Mouse (Mus musculus): Measurements from ENCODE around the gene Slc39a11. TPM values are rescaled to one million over a fixed set of nuclear protein-coding genes. Genes with fewer than 3 reads are reported as not detected.
A peak's percentile ranks its signal among the peaks of the same experiment; 100 is the strongest.

Gene Slc39a11
- polyA plus RNA-seq, 1 experiment from 2014 or later = 25.3 TPM

DNA sequence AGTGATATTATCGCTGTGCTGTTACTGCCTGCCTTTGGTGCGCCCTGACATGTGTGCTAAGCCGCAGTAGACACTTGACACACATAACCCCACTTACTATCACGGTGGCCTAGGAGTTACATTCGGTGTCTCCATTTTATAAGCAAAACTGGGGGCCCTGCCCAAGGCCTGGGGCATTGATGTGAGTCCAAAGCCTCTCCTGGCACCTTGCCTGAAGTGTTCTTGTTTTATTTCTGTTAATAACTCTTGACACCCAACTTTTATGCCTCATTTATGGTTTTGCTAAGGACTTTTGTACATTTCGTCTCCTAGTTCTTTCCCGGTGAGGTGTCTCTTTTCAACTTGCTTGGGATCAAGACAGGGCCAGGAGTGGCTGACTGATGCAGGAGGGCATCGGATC is 373.4 kb downstream of the Slc39a11 start:
- no peak for DNase-seq (ENCODE audit: low spot score)
- Histone ChIP-seq H3K9me3 (no peaks in the 10 kb centered on the region), H3K36me3 (no peaks in the 10 kb centered on the region), H3K4me3 (no peak overlapping the region), H3K27ac (peak overlapping the region; percentile 56; the same call in 1 of the 2 replicates), H3K27me3 (ENCODE audit: insufficient read depth, poor library complexity, severe bottlenecking) (peaks cover 5% of the 10 kb centered on the region; the same call in 1 of the 2 replicates), H3K4me1 (replicated peaks) (peaks cover 23% of the 10 kb centered on the region)
- WGBS = 95% methylated on average over 8 of the region's 8 CpGs

DNA sequence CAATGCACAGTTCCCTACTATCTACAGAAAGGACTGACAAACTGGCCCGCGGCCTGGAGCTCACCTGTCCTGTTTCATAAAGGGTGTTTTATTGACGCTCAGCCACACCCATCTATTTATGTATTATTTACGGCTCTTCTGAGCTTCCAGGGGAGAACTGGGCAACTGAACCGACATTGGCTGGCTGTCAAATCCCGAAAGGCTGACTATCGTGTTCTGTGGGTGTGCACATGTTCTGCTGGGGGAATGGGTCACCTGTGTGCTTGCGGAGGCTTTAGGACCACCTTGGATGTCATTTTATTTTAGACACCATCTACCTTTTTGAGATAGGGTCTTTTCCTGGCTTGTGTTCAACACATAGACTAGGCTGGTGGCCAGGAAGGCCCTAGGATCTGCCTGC is 375.8 kb downstream of the Slc39a11 start:
- DNase-seq (ENCODE audit: low spot score) = no peak
- Histone ChIP-seq H3K9me3 (no peaks in the 10 kb centered on the region), H3K4me1 (replicated peaks) (peaks cover 20% of the 10 kb centered on the region), H3K36me3 (no peaks in the 10 kb centered on the region), H3K27me3 (ENCODE audit: insufficient read depth, poor library complexity, severe bottlenecking) (no peaks in the 10 kb centered on the region), H3K27ac (no peak overlapping the region), H3K4me3 (no peak overlapping the region)
- 92% methylated on average over 8 of the region's 8 CpGs for whole genome bisulfite sequencing

DNA sequence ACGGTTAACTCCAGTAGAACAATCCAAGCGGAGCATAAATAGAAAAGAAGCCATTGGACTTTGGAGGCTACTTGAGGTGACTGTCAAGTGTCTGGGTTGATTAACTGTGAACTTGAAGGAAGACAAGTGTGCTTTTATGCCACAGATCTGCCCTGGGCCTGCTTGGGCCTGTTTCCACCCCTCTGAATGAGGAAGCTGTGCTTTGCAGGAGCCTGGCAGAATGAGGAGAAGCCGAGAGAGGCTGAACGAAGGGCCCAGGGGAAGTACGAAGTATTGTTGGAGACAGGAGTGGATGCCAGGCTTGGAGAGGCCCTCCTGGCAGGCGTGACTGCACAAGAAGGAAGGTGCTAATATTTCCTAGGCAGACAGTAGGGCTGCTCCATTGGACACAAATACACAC is 378.0 kb downstream of the Slc39a11 start:
- H3K9me3 ChIP-seq = no peaks in the 10 kb centered on the region

DNA sequence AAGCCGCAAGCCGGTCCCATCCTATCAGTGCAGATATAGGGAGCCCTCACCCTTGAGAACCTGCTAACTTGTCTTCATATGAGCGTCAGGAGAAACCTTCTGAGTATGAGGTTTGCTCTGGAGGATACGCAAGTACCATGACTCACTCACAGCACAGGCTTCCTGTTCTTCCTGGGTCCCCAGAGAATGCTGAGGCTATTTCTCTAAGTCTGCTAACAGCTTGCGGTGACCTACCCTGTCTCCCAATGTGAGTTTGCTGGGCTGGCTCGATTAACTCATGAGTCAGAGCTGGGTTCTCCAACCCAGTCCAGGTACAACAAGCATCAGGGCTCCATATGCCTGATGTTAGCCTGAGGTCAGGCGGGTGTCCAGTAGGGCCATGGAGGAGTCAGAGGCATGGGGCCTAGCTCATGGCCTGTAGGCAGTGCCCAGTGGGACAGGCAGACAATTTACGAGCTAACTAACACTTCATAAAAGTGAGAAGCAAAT is 381.0 kb downstream of the Slc39a11 start:
- no peak for DNase-seq (ENCODE audit: low spot score)
- no peak overlapping the region for H3K4me3 ChIP-seq
- H3K36me3 ChIP-seq = no peaks in the 10 kb centered on the region
- no peaks in the 10 kb centered on the region for H3K27me3 ChIP-seq (ENCODE audit: insufficient read depth, poor library complexity, severe bottlenecking)
- 91% methylated on average over 8 of the region's 8 CpGs for WGBS
- peaks cover 32% of the 10 kb centered on the region for H3K4me1 ChIP-seq (replicated peaks)
- H3K9me3 ChIP-seq = no peaks in the 10 kb centered on the region
- H3K27ac ChIP-seq = no peak overlapping the region

More for the DNA sequence above, 378.0 kb downstream of the Slc39a11 start:
- H3K27me3 ChIP-seq (ENCODE audit: insufficient read depth, poor library complexity, severe bottlenecking) = no peaks in the 10 kb centered on the region
- WGBS = 90% methylated on average over 6 of the region's 6 CpGs
- no peaks in the 10 kb centered on the region for H3K36me3 ChIP-seq
- H3K27ac ChIP-seq = no peak overlapping the region
- H3K4me3 ChIP-seq = no peak overlapping the region
- DNase-seq (ENCODE audit: low spot score) = no peak
- H3K4me1 ChIP-seq (replicated peaks) = peaks cover 18% of the 10 kb centered on the region

DNA sequence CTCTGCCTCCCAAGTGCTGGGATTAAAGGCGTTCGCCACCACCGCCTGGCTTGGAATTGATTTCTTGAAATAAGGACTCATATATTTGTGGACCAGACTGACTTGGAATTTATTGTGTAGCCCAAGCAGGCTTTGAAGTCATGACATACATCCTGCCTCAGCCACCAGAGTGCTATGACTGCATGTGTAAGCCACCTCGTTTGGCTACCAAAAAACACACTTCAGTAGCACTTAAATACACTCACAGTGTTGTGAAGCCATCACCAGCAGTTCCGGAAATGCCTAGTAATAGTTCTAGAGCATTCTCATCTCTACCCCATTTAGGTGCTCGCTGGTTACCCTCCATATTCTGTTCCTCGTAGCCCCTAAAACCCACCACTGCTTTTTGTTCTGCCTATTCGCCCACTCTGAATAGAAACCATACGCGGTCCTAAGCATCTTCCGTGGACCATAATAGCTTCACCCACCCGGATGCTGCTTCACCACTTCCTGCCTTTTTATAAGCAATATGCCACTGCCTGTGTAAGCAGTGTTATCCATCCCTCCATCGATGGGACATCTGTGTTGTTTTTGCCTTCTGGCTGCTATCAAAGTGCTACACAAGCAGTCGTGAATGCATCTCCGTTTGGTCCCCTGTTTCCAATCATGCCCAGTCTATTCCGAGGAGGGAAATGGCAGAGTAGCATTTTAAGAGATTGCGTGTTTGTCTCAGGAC is 382.2 kb downstream of the Slc39a11 start:
- no peaks in the 10 kb centered on the region for H3K27me3 ChIP-seq (ENCODE audit: insufficient read depth, poor library complexity, severe bottlenecking)
- H3K4me3 ChIP-seq = no peak overlapping the region

DNA sequence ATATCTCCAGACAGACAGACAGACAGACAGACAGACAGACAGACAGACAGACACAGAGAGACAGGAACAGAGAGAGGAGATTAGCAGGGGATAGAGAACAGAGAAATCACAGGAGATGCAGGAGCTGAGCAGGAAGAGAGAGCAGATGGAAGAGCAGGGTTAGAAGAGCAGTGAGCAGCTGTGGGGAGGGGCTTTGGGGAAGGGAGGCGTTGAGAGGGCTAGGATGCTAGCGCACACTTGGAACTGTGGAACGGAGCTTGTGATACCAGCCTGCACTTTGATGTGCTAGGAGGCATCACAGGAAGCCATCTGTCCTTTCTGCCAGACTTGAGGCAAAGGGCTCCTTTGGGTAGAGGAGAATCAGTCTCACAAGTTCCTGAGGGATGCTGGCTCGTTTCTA is 383.2 kb downstream of the Slc39a11 start:
- DNase-seq (ENCODE audit: low spot score) = no peak
- no peaks in the 10 kb centered on the region for H3K27me3 ChIP-seq (ENCODE audit: insufficient read depth, poor library complexity, severe bottlenecking)
- H3K4me3 ChIP-seq = no peak overlapping the region
- WGBS = 58% methylated on average over 4 of the region's 4 CpGs
- peaks cover 49% of the 10 kb centered on the region for H3K4me1 ChIP-seq (replicated peaks)
- 0 out of 2 replicates have a peak overlapping the region, but pooled peaks have one; percentile 4 for H3K27ac ChIP-seq
- no peaks in the 10 kb centered on the region for H3K9me3 ChIP-seq
- H3K36me3 ChIP-seq = no peaks in the 10 kb centered on the region

More for the DNA sequence above, 382.2 kb downstream of the Slc39a11 start:
- Histone ChIP-seq H3K9me3 (no peaks in the 10 kb centered on the region), H3K36me3 (no peaks in the 10 kb centered on the region), H3K4me1 (replicated peaks) (peaks cover 39% of the 10 kb centered on the region), H3K27ac (no peak overlapping the region)
- DNase-seq (ENCODE audit: low spot score) = no peak
- WGBS = 88% methylated on average over 17 of the region's 17 CpGs

DNA sequence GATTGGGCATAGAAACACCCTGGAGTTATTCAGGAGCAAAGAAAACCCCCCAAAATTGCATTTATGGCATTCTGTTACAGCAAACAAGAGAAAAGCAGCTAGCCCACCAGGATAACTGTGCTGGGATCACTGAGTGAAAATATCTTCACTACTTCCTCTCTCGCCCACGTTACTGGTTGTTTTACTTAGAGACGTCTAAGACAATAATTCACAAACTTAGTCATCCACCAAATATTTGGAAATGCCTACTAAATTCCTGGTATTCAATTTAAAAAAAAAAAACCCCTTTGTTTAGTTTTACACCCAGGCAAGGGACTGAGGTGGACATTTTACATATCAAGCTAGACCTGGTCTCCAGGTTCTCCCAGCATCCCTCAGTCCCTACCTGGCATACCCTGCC is 384.3 kb downstream of the Slc39a11 start:
- no peaks in the 10 kb centered on the region for H3K27me3 ChIP-seq (ENCODE audit: insufficient read depth, poor library complexity, severe bottlenecking)
- no peak overlapping the region for H3K4me3 ChIP-seq
- 92% methylated on average over 3 of the region's 3 CpGs for WGBS
- H3K9me3 ChIP-seq = no peaks in the 10 kb centered on the region
- H3K4me1 ChIP-seq (replicated peaks) = peaks cover 55% of the 10 kb centered on the region
- no peak for DNase-seq (ENCODE audit: low spot score)
- no peaks in the 10 kb centered on the region for H3K36me3 ChIP-seq
- H3K27ac ChIP-seq = 0 out of 2 replicates have a peak overlapping the region, but pooled peaks have one; percentile 23

DNA sequence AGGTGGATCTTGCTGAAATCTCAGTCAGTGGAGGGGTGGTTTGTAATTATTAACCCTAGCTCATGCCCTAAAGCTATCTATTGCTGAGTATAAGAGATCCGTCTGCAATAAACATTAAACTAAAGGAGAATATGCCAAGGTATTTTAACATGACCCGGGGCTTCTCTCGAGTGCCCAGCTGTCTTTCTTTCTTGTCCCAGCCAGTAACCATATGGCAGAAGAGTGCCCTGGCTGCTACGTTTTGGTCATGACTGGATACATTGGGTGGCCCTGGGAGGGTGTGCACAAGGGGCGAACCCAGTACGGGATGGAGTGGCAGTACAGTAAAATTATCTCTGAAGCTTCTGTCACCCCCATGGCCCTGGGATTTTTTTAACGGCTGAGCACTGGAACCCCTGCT is 385.9 kb downstream of the Slc39a11 start:
- peaks cover 61% of the 10 kb centered on the region for H3K4me1 ChIP-seq (replicated peaks)
- DNase-seq (ENCODE audit: low spot score) = no peak
- H3K9me3 ChIP-seq = no peaks in the 10 kb centered on the region
- H3K4me3 ChIP-seq = no peak overlapping the region
- no peak overlapping the region for H3K27ac ChIP-seq
- H3K27me3 ChIP-seq (ENCODE audit: insufficient read depth, poor library complexity, severe bottlenecking) = 0 out of 2 replicates have a peak, but pooled peaks cover 4% of the 10 kb centered on the region
- WGBS = 83% methylated on average over 7 of the region's 7 CpGs
- no peaks in the 10 kb centered on the region for H3K36me3 ChIP-seq

DNA sequence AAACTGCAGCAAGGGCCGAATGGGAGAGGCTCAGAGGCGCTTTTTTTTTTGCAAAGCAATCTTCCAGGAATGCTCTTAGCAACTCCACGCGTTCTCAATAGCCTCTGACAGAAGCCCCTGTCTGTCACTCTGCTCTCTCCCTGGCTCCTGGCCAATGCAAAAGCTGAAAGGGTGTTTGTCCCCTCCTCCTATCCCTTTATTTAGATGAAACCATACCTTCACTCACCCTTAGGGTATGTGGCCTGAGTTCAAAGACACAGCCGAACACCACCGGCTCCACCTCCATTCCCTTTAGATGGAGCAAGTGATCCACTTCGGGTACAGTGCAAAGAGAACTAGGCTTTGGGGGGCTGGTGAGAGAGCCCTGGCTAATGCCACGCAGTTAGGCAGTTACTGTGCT is 387.8 kb downstream of the Slc39a11 start:
- DNase-seq (ENCODE audit: low spot score) = no peak
- Histone ChIP-seq H3K9me3 (no peaks in the 10 kb centered on the region), H3K27ac (no peak overlapping the region), H3K4me1 (replicated peaks) (peaks cover 60% of the 10 kb centered on the region), H3K27me3 (ENCODE audit: insufficient read depth, poor library complexity, severe bottlenecking) (0 out of 2 replicates have a peak, but pooled peaks cover 4% of the 10 kb centered on the region), H3K4me3 (no peak overlapping the region), H3K36me3 (no peaks in the 10 kb centered on the region)
- 48% methylated on average over 8 of the region's 8 CpGs for WGBS

DNA sequence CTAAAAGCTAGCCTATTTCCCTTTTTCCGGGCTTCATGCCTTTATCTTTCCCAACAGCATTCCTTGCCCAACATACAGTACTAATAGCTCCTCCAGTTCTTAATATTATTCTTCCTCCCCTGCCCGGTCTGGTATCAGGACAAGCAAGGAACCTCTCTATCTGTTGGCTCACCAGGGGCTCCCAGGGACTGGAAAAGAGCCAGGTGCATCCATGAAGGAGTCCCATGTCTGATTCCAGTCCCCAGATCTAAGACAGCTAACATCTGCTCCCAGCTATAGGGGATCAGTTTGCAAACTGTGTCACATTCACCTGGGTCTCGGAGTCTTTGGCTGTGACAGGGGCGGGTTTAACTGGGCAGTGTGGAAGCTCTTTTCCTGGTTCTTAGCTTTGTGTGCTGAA is 388.5 kb downstream of the Slc39a11 start:
- 86% methylated on average over 4 of the region's 4 CpGs for WGBS
- no peak overlapping the region for H3K27ac ChIP-seq
- H3K9me3 ChIP-seq = no peaks in the 10 kb centered on the region
- no peaks in the 10 kb centered on the region for H3K36me3 ChIP-seq
- no peak overlapping the region for H3K4me3 ChIP-seq
- H3K4me1 ChIP-seq (replicated peaks) = peaks cover 58% of the 10 kb centered on the region
- H3K27me3 ChIP-seq (ENCODE audit: insufficient read depth, poor library complexity, severe bottlenecking) = 0 out of 2 replicates have a peak, but pooled peaks cover 4% of the 10 kb centered on the region
- DNase-seq (ENCODE audit: low spot score) = no peak

DNA sequence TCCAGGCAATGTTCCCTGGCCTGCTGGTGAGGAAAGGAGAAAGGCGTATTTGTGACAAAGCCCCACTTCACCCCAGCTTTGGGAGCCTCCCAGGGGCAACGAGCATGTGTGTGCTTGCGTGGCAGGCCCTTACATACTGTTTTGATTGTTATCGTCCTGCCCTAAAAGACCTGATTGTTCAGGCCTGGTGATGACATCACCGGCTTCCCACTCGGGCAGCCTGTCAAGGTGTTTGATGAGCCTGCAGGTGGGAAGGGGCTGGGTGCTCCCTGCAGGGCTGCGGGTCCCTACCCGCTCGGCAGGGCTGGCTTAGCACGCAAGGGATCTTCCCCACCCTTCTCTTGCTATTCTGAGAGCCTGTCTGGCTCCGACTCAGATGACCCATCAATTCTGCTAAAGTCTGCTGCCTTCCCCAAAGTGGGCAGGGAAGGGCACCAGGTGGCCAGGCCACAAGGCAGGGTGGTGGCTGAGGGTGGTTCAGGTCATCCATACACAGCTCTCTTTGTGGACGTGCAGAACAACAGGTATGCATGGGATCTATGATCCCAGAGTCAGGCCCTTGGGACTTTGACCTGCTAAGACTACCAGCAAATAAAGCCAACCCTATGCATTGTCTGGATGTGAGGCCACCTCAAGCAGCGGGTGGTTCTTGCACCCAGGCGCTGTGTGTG is 390.0 kb downstream of the Slc39a11 start:
- Histone ChIP-seq H3K27me3 (ENCODE audit: insufficient read depth, poor library complexity, severe bottlenecking) (0 out of 2 replicates have a peak, but pooled peaks cover 4% of the 10 kb centered on the region), H3K36me3 (no peaks in the 10 kb centered on the region), H3K27ac (peak overlapping the region; percentile 30), H3K4me1 (replicated peaks) (peaks cover 64% of the 10 kb centered on the region), H3K4me3 (no peak overlapping the region), H3K9me3 (no peaks in the 10 kb centered on the region)
- WGBS = 82% methylated on average over 14 of the region's 14 CpGs
- DNase-seq (ENCODE audit: low spot score) = no peak

DNA sequence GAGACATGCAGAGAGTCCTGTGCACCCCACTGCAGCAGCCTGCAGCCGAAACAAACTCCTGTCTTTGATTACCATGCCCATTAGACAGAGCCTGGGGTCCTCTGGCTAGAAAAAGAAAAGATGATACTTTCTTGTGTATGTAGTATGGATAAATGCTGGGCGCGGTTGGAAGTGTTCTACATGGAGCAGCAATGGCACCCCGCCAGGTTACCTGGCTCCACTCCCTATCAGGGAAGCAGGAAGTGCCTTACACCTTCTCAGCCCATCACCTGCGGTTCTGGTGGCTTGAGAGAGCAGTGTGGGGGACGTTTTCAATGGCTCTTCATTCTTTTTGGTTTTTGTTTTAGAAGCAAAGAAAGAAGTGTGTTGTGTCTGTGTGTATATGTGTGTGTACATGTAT is 391.9 kb downstream of the Slc39a11 start:
- 85% methylated on average over 6 of the region's 6 CpGs for WGBS
- no peak overlapping the region for H3K27ac ChIP-seq
- peaks cover 64% of the 10 kb centered on the region for H3K4me1 ChIP-seq (replicated peaks)

DNA sequence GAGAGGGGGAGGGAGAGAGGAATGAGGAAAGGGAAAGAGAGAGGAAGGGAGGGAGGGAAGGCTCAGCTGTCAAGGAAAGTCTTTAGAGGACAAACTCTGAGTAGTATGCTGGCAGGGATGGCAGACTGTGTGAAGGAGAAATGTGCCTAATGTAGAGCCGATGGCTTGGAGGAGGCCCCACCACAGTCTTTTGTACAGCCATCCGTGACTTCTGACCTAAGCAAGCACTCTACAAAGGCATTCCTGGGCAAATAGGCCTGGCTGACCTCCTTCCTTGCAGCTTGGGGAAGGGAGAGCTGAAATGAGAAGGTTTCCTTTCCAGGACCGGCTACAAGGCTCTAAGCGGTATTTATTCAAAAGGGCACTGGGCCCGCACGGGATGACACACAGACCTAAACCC is 395.2 kb downstream of the Slc39a11 start:
- Histone ChIP-seq H3K27me3 (ENCODE audit: insufficient read depth, poor library complexity, severe bottlenecking) (0 out of 2 replicates have a peak, but pooled peaks cover under 1% of the 10 kb centered on the region), H3K9me3 (no peaks in the 10 kb centered on the region), H3K4me1 (replicated peaks) (peaks cover 48% of the 10 kb centered on the region), H3K4me3 (no peak overlapping the region), H3K36me3 (no peaks in the 10 kb centered on the region), H3K27ac (peak overlapping the region; percentile 78)
- peak; percentile 38 for DNase-seq (ENCODE audit: low spot score)
- WGBS = 20% methylated on average over 6 of the region's 6 CpGs

More for the DNA sequence above, 391.9 kb downstream of the Slc39a11 start:
- Histone ChIP-seq H3K9me3 (no peaks in the 10 kb centered on the region), H3K4me3 (no peak overlapping the region), H3K36me3 (no peaks in the 10 kb centered on the region), H3K27me3 (ENCODE audit: insufficient read depth, poor library complexity, severe bottlenecking) (0 out of 2 replicates have a peak, but pooled peaks cover 4% of the 10 kb centered on the region)
- no peak for DNase-seq (ENCODE audit: low spot score)

Data from hindbrain, embryonic 10.5 days (tissue).